Mouse (Mus musculus): ENCODE measurements around the gene Rtn4ip1.

- no peak for TF ChIP-seq CTCF (IDR thresholded peaks at IDR 0.05; ENCODE audit: low read depth, low read length)
- TF ChIP-seq POLR2A (IDR thresholded peaks at IDR 0.05; ENCODE audit: insufficient read depth, low read length) = no peak
- TF ChIP-seq EP300 (IDR thresholded peaks at IDR 0.05; ENCODE audit: insufficient read depth, low read depth, low read length) = no peak
These were observed 63.3 kb downstream of the Rtn4ip1 start for GRCm38 (mm10) chr10:43964943-43965342.
